Mouse (Mus musculus) CH12.LX (cell line): ENCODE measurements around the gene 4930402H24Rik. TPM values are rescaled to one million over a fixed set of nuclear protein-coding genes. Genes with fewer than 3 reads are reported as not detected.
A peak's percentile ranks its signal among the peaks of the same experiment; 100 is the strongest.

ENCODE experiments used
- DNase-seq: peaks from one replicate; pipeline ENCODE4 v3.0.0-alpha.2; 2013; ENCODE audit errors: extremely low read depth
- H3K27ac ChIP-seq: 2 replicates; pipeline ENCODE4 v1.5.1; 2012; ENCODE audit warnings: low read depth, mild to moderate bottlenecking, control low read depth, moderate library complexity; ENCODE audit not compliant: insufficient read depth
- H3K27me3 ChIP-seq: replicated peaks from 2 replicates; pipeline ENCODE3; 2012; ENCODE audit warnings: inconsistent platforms
- H3K36me3 ChIP-seq, 2 experiments: replicated peaks in 1 of 2; 2 replicates each; pipeline versions ENCODE3 to v1.6.1; 2012; ENCODE audit warnings: inconsistent platforms in 1 of 2, low read length in 1 of 2, mild to moderate bottlenecking in 1 of 2, mixed read lengths in 1 of 2, moderate library complexity in 1 of 2; ENCODE audit not compliant: control insufficient read depth in 1 of 2, insufficient read depth in 1 of 2
- H3K4me1 ChIP-seq, 2 experiments: 2 replicates each; pipeline ENCODE4 v1.6.1; 2012; ENCODE audit warnings: inconsistent platforms in 1 of 2, moderate library complexity in 1 of 2; ENCODE audit not compliant: insufficient read depth in 2 of 2, control insufficient read depth in 1 of 2
- H3K4me2 ChIP-seq: 2 replicates; pipeline ENCODE4 v1.6.1; 2012; ENCODE audit warnings: low read depth, mild to moderate bottlenecking, control low read depth; ENCODE audit not compliant: poor library complexity, insufficient read depth, severe bottlenecking
- H3K4me3 ChIP-seq, 3 experiments: fragments of 150-350 bp in 1 of 3; sonication (generic) in 1 of 3; replicated peaks in 1 of 3; 2 replicates each; pipeline versions ENCODE3 to v1.5.1; 2011 to 2012; ENCODE audit warnings: low read depth in 2 of 3, low read length in 2 of 3, mild to moderate bottlenecking in 2 of 3, moderate library complexity in 2 of 3, control low read depth in 1 of 3, improper control_type of control experiment in 1 of 3, inconsistent platforms in 1 of 3, mixed read lengths in 1 of 3; ENCODE audit not compliant: poor library complexity in 1 of 3
- H3K79me2 ChIP-seq: replicated peaks from 2 replicates; pipeline ENCODE4 v1.6.1; 2012; ENCODE audit warnings: mild to moderate bottlenecking, moderate library complexity; ENCODE audit not compliant: control insufficient read depth, poor library complexity, insufficient read depth, severe bottlenecking; ENCODE audit errors: extremely low read depth
- H3K9ac ChIP-seq: 2 replicates; pipeline ENCODE4 v1.6.1; 2012; ENCODE audit warnings: low read depth, mild to moderate bottlenecking, control low read depth, moderate library complexity; ENCODE audit not compliant: insufficient read depth
- H3K9me3 ChIP-seq: replicated peaks from 2 replicates; pipeline ENCODE3; 2012; ENCODE audit warnings: low read length, inconsistent platforms, mixed read lengths
- CHD1 ChIP-seq: IDR thresholded peaks from 2 replicates; pipeline ENCODE4 v1.6.1; 2012; ENCODE audit warnings: low read depth, low read length, improper control_type of control experiment, inconsistent platforms
- E2F4 ChIP-seq: IDR thresholded peaks from 2 replicates; pipeline ENCODE4 v1.6.1; 2011; ENCODE audit warnings: low read depth, low read length, improper control_type of control experiment; ENCODE audit not compliant: insufficient replicate concordance
- EP300 ChIP-seq: IDR thresholded peaks from 2 replicates; pipeline ENCODE4 v1.6.1; 2011; ENCODE audit warnings: low read length, improper control_type of control experiment
- HCFC1 ChIP-seq: IDR thresholded peaks from 2 replicates; pipeline ENCODE4 v1.6.1; 2012; ENCODE audit warnings: low read depth, mild to moderate bottlenecking, inconsistent platforms, low read length, improper control_type of control experiment
- KAT2A ChIP-seq: IDR thresholded peaks from 2 replicates; pipeline ENCODE4 v1.6.1; 2012; ENCODE audit warnings: low read length, improper control_type of control experiment, inconsistent platforms; ENCODE audit not compliant: insufficient replicate concordance
- MAX ChIP-seq: IDR thresholded peaks from 2 replicates; pipeline ENCODE4 v1.6.1; 2011; ENCODE audit warnings: low read length, improper control_type of control experiment
- MAZ ChIP-seq: IDR thresholded peaks from 2 replicates; pipeline ENCODE4 v1.6.1; 2012; ENCODE audit warnings: low read depth, mild to moderate bottlenecking, inconsistent platforms, low read length, improper control_type of control experiment, moderate library complexity
- MXI1 ChIP-seq: IDR thresholded peaks from 2 replicates; pipeline ENCODE4 v1.6.1; 2011; ENCODE audit warnings: mild to moderate bottlenecking, low read depth, low read length, improper control_type of control experiment
- PAX5 ChIP-seq: IDR thresholded peaks from 2 replicates; pipeline ENCODE4 v1.6.1; 2012; ENCODE audit warnings: low read length, inconsistent platforms, mixed read lengths
- POLR2A ChIP-seq: IDR thresholded peaks from 2 replicates; pipeline ENCODE4 v1.6.1; 2011; ENCODE audit warnings: low read depth, mild to moderate bottlenecking, improper control_type of control experiment, low read length
- RAD21 ChIP-seq: IDR thresholded peaks from 2 replicates; pipeline ENCODE4 v1.6.1; 2011; ENCODE audit warnings: low read depth, mild to moderate bottlenecking, low read length, improper control_type of control experiment, moderate library complexity
- SIN3A ChIP-seq: IDR thresholded peaks from 2 replicates; pipeline ENCODE4 v1.6.1; 2012; ENCODE audit warnings: low read length, improper control_type of control experiment, inconsistent platforms
- TBP ChIP-seq: conservative IDR thresholded peaks from 2 replicates; pipeline ENCODE4 v1.6.1; 2011; ENCODE audit warnings: low read depth, low read length, improper control_type of control experiment
- TCF12 ChIP-seq: IDR thresholded peaks from 2 replicates; pipeline ENCODE4 v1.6.1; 2014; ENCODE audit warnings: low read depth, mild to moderate bottlenecking, inconsistent platforms, low read length, improper control_type of control experiment
- USF2 ChIP-seq: conservative IDR thresholded peaks from 2 replicates; pipeline ENCODE4 v1.6.1; 2011; ENCODE audit warnings: low read depth, low read length, improper control_type of control experiment
- ZC3H11A ChIP-seq: IDR thresholded peaks from 2 replicates; pipeline ENCODE4 v1.6.1; 2012; ENCODE audit warnings: low read depth, mild to moderate bottlenecking, inconsistent platforms, low read length, improper control_type of control experiment
- ZKSCAN1 ChIP-seq: IDR thresholded peaks from 2 replicates; pipeline ENCODE4 v1.6.1; 2012; ENCODE audit warnings: low read depth, inconsistent platforms, low read length, improper control_type of control experiment, borderline replicate concordance
- ZMIZ1 ChIP-seq: IDR thresholded peaks from 2 replicates; pipeline ENCODE4 v1.6.1; 2012; ENCODE audit warnings: low read depth, mild to moderate bottlenecking, inconsistent platforms, low read length, improper control_type of control experiment
- ZNF384 ChIP-seq: IDR thresholded peaks from 2 replicates; pipeline ENCODE4 v1.6.1; 2012; ENCODE audit warnings: low read depth, low read length, improper control_type of control experiment, inconsistent platforms
- dilution Hi-C: fragments of 300-500 bp; cut with MboI; formaldehyde crosslinking; loops from 2 replicates; pipeline ENCODE4 v1.14.3; 2020; ENCODE audit warnings: low sequenced_read_pairs; ENCODE audit not compliant: extremely low pct_unique_long_range_greater_than_20kb, extremely low pct_ligation_motif_present
- in situ Hi-C: fragments of 300-500 bp; cut with MboI; formaldehyde crosslinking; loops from 3 replicates; pipeline ENCODE4 v1.14.3; 2019; ENCODE audit warnings: low sequenced_read_pairs, low pct_ligation_motif_present, low pct_unique_long_range_greater_than_20kb, mixed read lengths
- polyA plus RNA-seq: library from polyadenylated mRNA; unstranded; fragments of >175 nt; gene quantifications from 2 replicates; pipeline ENCODE4 v1.2.1, GENCODE M21; 2012; ENCODE audit warnings: low read depth; ENCODE audit not compliant: insufficient read length
- total RNA-seq, 2 experiments: library from RNA; depleted of rRNA; stranded (reverse); fragments of 300-350 nt in 1 of 2; fragments of >200 nt in 1 of 2; gene quantifications; 2 replicates each; pipeline ENCODE4 v1.2.3; 2012 to 2014

4930402H24Rik gene
- total and polyA plus RNA-seq, 3 experiments: 4.2 to 4.8 (median 4.2) TPM

DNA sequence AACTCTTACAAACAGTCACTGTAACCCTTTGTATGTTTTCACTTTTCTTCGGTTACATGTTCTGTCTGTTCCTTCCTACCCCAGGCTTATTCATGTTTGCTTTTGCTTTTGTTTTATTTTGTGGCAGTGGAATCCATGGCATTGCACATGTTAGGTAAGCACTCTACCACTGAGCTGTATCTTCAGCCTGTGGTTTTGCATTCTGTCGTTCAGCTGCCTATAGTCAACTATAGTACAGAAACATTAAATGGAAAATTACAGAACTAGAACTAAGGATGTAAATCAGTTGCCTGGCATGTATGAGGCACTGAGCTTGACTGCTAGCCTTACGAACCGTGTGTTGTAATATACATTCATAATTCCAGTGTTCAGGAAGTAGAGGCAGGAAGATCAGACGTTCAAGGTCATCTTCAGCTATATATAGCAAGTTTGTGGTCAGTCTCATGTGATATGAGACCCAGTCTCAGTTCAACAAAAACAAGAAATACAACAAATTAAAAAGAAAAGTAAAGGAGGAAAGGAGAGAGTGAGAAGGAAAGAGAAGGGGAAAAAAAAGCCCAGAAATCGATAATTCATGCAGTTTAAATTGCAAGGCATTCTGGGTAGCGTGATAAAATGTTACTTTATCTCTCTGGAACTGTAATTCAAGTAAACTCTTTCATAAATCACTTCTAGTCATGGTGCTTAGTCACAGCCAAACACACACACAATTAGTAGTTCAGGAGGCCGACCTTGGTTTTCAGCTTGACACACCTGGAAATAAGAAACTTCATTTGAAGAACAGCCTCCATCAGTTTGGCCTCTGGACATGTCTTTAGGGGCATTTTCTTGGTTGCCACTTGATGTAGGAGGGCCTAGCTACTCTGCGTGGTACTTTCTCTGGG, 54.6 kb downstream of the 4930402H24Rik start:
- H3K79me2 ChIP-seq: no peaks in the 10 kb centered on the region
- TF ChIP-seq USF2 (no peak), TBP (peak; percentile 86), TCF12 (no peak), ZMIZ1 (peak; percentile 84; the same call in 1 of the 2 replicates)
- H3K4me2 ChIP-seq: peak overlapping the region; percentile 50; the same call in 1 of the 2 replicates
- dilution Hi-C loops: no loop called here
- no peak overlapping the region for H3K4me3 ChIP-seq
- in situ Hi-C loops: no loop called here
- H3K9me3 ChIP-seq: no peaks in the 10 kb centered on the region
- peaks cover 2 to 7% of the 10 kb centered on the region in 2 experiments; a peak in 2 of 4 replicates for H3K4me1 ChIP-seq
- no peak overlapping the region; the same call in 1 of the 2 replicates for H3K9ac ChIP-seq
- no peaks in the 10 kb centered on the region for H3K36me3 ChIP-seq
- no peak for DNase-seq
- no peaks in the 10 kb centered on the region for H3K27me3 ChIP-seq
- no peak overlapping the region for H3K27ac ChIP-seq

DNA sequence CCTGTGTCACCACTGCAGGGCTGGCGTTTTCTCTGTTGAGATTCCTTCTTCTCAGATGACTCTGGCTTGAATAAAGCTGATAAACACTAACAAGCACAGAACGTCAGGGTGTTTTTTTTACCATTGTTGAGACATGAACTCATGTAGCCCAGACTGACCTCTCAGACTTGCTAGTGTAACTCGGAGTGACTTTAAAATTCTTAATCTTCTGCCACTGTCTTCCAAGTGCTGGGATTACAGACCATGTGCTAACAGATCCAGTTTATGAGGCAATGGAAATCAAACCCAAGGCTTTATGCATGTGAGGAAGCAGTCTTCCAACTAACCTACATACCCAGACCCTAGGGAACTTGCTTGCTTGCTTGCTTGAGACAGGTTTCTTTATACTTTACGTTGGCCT, 56.5 kb downstream of the 4930402H24Rik start:
- no peaks in the 10 kb centered on the region for H3K9me3 ChIP-seq
- in situ Hi-C loops (no loop called here), dilution Hi-C loops (no loop called here)
- H3K4me2 ChIP-seq: no peak overlapping the region
- H3K4me1 ChIP-seq: peaks cover 2 to 7% of the 10 kb centered on the region in 2 experiments; a peak in 2 of 4 replicates
- TF ChIP-seq TCF12: no peak
- TF ChIP-seq MAZ: no peak
- TF ChIP-seq E2F4: no peak
- TF ChIP-seq CHD1: no peak
- TF ChIP-seq MAX: no peak
- TF ChIP-seq ZC3H11A: no peak
- no peak for TF ChIP-seq ZNF384
- no peak for TF ChIP-seq HCFC1
- TF ChIP-seq EP300: no peak
- no peak for TF ChIP-seq MXI1
- no peak for TF ChIP-seq ZKSCAN1
- TF ChIP-seq POLR2A: no peak
- TF ChIP-seq SIN3A: no peak
- no peak for TF ChIP-seq RAD21
- TF ChIP-seq PAX5: no peak
- TF ChIP-seq KAT2A: no peak
- no peak for TF ChIP-seq TBP
- H3K27ac ChIP-seq: no peak overlapping the region
- no peaks in the 10 kb centered on the region for H3K36me3 ChIP-seq
- H3K4me3 ChIP-seq: no peak overlapping the region
- no peaks in the 10 kb centered on the region for H3K79me2 ChIP-seq
- no peaks in the 10 kb centered on the region for H3K27me3 ChIP-seq
- H3K9ac ChIP-seq: no peak overlapping the region
- no peak for DNase-seq
